Mouse (Mus musculus) right cerebral cortex, adult 2 months (tissue): ENCODE measurements at regions not wholly inside any gene's neighbourhood (a gene's known extent, or its start where the extent isn't known, plus 50 kb on each side); places are given as distances from the start of the nearest gene placed in this dataset.
"Not testable (repeated sequence)": the region's sequence is repeated elsewhere in the genome, so short reads cannot be mapped to it uniquely, and the experiment has no call there.

ENCODE experiments used
- DNase-seq, 2 experiments: peaks; one replicate each; pipeline ENCODE4 v3.0.0; 2021 to 2022; ENCODE audit warnings: low spot score in 2 of 2

GRCm38 (mm10) chr11:22420003-22420723 is 78.1 kb upstream of the Ehbp1 start:
- no peak for DNase-seq

- no peak for DNase-seq
Measured at GRCm38 (mm10) chr11:22421762-22422161, 79.7 kb upstream of the Ehbp1 start.

GRCm38 (mm10) chr11:22437140-22437850 is 74.6 kb upstream of the Tmem17 start:
- peak; percentile 17 to 28 for DNase-seq

- DNase-seq, result no peak
Measured at GRCm38 (mm10) chr11:22437851-22438215, 74.1 kb upstream of the Tmem17 start.

GRCm38 (mm10) chr11:22438441-22439066 is 73.3 kb upstream of the Tmem17 start:
- no peak for DNase-seq

- peak in 1 of 2 experiments; percentile 10 for DNase-seq
Measured at GRCm38 (mm10) chr11:22440521-22440920, 71.4 kb upstream of the Tmem17 start.

- no peak for DNase-seq
Measured at GRCm38 (mm10) chr11:22453161-22453560, 58.7 kb upstream of the Tmem17 start.

- no peak for DNase-seq
Measured at GRCm38 (mm10) chr11:22456286-22456685, 55.6 kb upstream of the Tmem17 start.

GRCm38 (mm10) chr11:22457220-22457619 is 54.7 kb upstream of the Tmem17 start:
- DNase-seq, result no peak

GRCm38 (mm10) chr11:22458951-22459703 is 52.8 kb upstream of the Tmem17 start:
- no peak for DNase-seq

GRCm38 (mm10) chr11:22461019-22461735 is 50.7 kb upstream of the Tmem17 start:
- not testable (repeated sequence) for DNase-seq
